Mouse (Mus musculus) layer of hippocampus, postnatal 14 days (tissue): ENCODE data around the gene Pms2. TPM values are rescaled to one million over a fixed set of nuclear protein-coding genes. Genes with fewer than 3 reads are reported as not detected.

Experiments used
- total RNA-seq, 2 experiments: library from RNA; stranded (reverse); gene quantifications; 2 replicates each; pipeline ENCODE4 v1.2.3; 2021

Gene Pms2
- total RNA-seq, 2 experiments from 2014 or later: 19.0 to 21.9 TPM

Other genes with a start within 250 kb of the Pms2 start
- 10 to 100 TPM; 20.0 to 23.4 TPM for gene Usp42, start 177.7 kb upstream of the Pms2 start, total RNA-seq
- 10 to 100 TPM; 40.5 to 41.8 TPM for gene Eif2ak1, start 92.2 kb upstream of the Pms2 start, total RNA-seq
- gene Ankrd61, start 12.3 kb upstream of the Pms2 start, total RNA-seq: under 1 TPM; 0.18 to 0.43 TPM
- 10 to 100 TPM; 30.3 to 39.7 TPM for gene Aimp2, start 117 bp upstream of the Pms2 start, total RNA-seq
- gene Gm42421, start 18.2 kb downstream of the Pms2 start, total RNA-seq: 1 to 10 TPM; 1.5 to 1.9 TPM
- gene Rsph10b, start 23.1 kb downstream of the Pms2 start, total RNA-seq: 1 to 10 TPM; 3.0 to 5.4 TPM
- 10 to 100 TPM; 41.2 to 44.7 TPM for gene Ccz1, start 104.9 kb downstream of the Pms2 start, total RNA-seq
- gene Ocm, start 116.7 kb downstream of the Pms2 start, total RNA-seq: not detected
- gene Lmtk2, start 190.5 kb downstream of the Pms2 start, total RNA-seq: 10 to 100 TPM; 84.9 to 88.4 TPM